ENCODE assay signal across 14 mouse cellular contexts in genomic region chr11:5954435-5954834, GRCm38 (mm10). TPM values are rescaled to one million over a fixed set of nuclear protein-coding genes. Genes with fewer than 3 reads are reported as not detected.
DNase-seq lines count a peak whose midpoint lies in the region; ATAC-seq and TF ChIP-seq lines count a peak whose summit lies in the region.
"Had no signal": no experiment of that assay in that cellular context is flagged by ENCODE, and none has a peak within 500 bp of the region (broad histone marks: within the 10 kb centered on the region; RNA-seq: fewer than 3 reads in every experiment).

No protein-coding gene starts in this region.

- H3K4me2 ChIP-seq in heart, postnatal 0 days (ENCODE audit: low read depth, low read length): no peak overlapping the region
- H3K4me2 ChIP-seq in neural tube, embryonic 12.5 days (replicated peaks): peak overlapping the region; percentile 83; the same call in 1 of the 2 replicates
- H3K4me2 ChIP-seq in midbrain, embryonic 15.5 days: no peak overlapping the region; the same call in 1 of the 2 replicates

- DNase-seq in heart, postnatal 0 days (ENCODE audit: low spot score): no peak
- no peak for DNase-seq in heart, adult 2 months
- no peak for DNase-seq in neural tube, embryonic 10.5 days (ENCODE audit: extremely low spot score, low spot score)
- no peak for DNase-seq in frontal cortex, postnatal 14 days (ENCODE audit: low spot score in 2 of 2)
- DNase-seq in thymus, postnatal 4 days: no peak
- DNase-seq: gastrocnemius, postnatal 36 days had no signal

- no peak for TF ChIP-seq EP300 in heart, postnatal 0 days (IDR thresholded peaks at IDR 0.05; ENCODE audit: low read depth)
- no peak for TF ChIP-seq EP300 in heart, adult 2 months (IDR thresholded peaks at IDR 0.05; ENCODE audit: insufficient read depth, low read depth, low read length)

- no peak for ATAC-seq in heart, postnatal 0 days (ENCODE audit: insufficient read depth, low read depth)
- no peak for ATAC-seq in neural tube, embryonic 12.5 days (ENCODE audit: low FRiP score, low read depth)
- no peak for ATAC-seq in midbrain, embryonic 15.5 days (replicated peaks)

- H3K79me2 ChIP-seq in heart, adult 2 months (replicated peaks; ENCODE audit: control insufficient read depth, insufficient read depth, low read length): peaks cover 8% of the 10 kb centered on the region

- peaks cover 4% of the 10 kb centered on the region for H3K36me3 ChIP-seq in heart, postnatal 0 days (replicated peaks; ENCODE audit: control insufficient read depth, insufficient read depth, low read length)
- peaks cover 3% of the 10 kb centered on the region; the same call in 1 of the 2 replicates for H3K36me3 ChIP-seq in heart, adult 2 months (ENCODE audit: control insufficient read depth, insufficient read depth, low read length)
- peaks cover 3% of the 10 kb centered on the region; the same call in 1 of the 2 replicates for H3K36me3 ChIP-seq in neural tube, embryonic 12.5 days
- H3K36me3 ChIP-seq in midbrain, embryonic 15.5 days (replicated peaks): peaks cover 4% of the 10 kb centered on the region; the same call in 1 of the 2 replicates
- H3K36me3 ChIP-seq: forebrain, embryonic 15.5 days had no signal

- no peaks in the 10 kb centered on the region for H3K9me3 ChIP-seq in heart, postnatal 0 days (replicated peaks; ENCODE audit: control insufficient read depth, low read length)
- H3K9me3 ChIP-seq in neural tube, embryonic 12.5 days: no peaks in the 10 kb centered on the region
- H3K9me3 ChIP-seq in midbrain, embryonic 15.5 days: no peaks in the 10 kb centered on the region
- H3K9me3 ChIP-seq: embryonic facial prominence, embryonic 15.5 days; forebrain, embryonic 15.5 days had no signal

- 68% methylated on average over 5 of the region's 5 CpGs for WGBS in heart, postnatal 0 days
- WGBS in heart, adult 2 months: 67% methylated on average over 5 of the region's 5 CpGs
- 78% methylated on average over 5 of the region's 5 CpGs for WGBS in neural tube, embryonic 12.5 days
- WGBS in midbrain, embryonic 15.5 days: 81% methylated on average over 5 of the region's 5 CpGs

- no peak for TF ChIP-seq POLR2A in heart, adult 2 months (IDR thresholded peaks at IDR 0.05; ENCODE audit: insufficient read depth, low read depth, low read length)

- H3K4me1 ChIP-seq in heart, postnatal 0 days (ENCODE audit: control insufficient read depth, insufficient read depth): peaks cover 37% of the 10 kb centered on the region
- peaks cover 10% of the 10 kb centered on the region for H3K4me1 ChIP-seq in heart, adult 2 months (ENCODE audit: control insufficient read depth, insufficient read depth, low read length)
- peaks cover 22% of the 10 kb centered on the region; the same call in 1 of the 2 replicates for H3K4me1 ChIP-seq in neural tube, embryonic 12.5 days
- peaks cover 30% of the 10 kb centered on the region for H3K4me1 ChIP-seq in midbrain, embryonic 15.5 days

- no peak for TF ChIP-seq CTCF in heart, postnatal 0 days (IDR thresholded peaks at IDR 0.05; ENCODE audit: low read depth)
- no peak for TF ChIP-seq CTCF in heart, adult 2 months (IDR thresholded peaks at IDR 0.05)

- intact Hi-C loops in heart, adult 2 months (cut with DNase I): loop anchor here (2.0 kb wide), 1 partner anchor 68 kb away; no protein-coding TSS in a partner anchor

- H3K9ac ChIP-seq in heart, postnatal 0 days (replicated peaks; ENCODE audit: low read depth, low read length): no peak overlapping the region
- no peak overlapping the region for H3K9ac ChIP-seq in heart, adult 2 months (ENCODE audit: low read depth, low read length)
- H3K9ac ChIP-seq in neural tube, embryonic 12.5 days: no peak overlapping the region
- H3K9ac ChIP-seq in midbrain, embryonic 15.5 days: no peak overlapping the region

- no peak overlapping the region for H3K4me3 ChIP-seq in heart, postnatal 0 days (ENCODE audit: low read depth, low read length)
- H3K4me3 ChIP-seq in heart, adult 2 months: no peak overlapping the region
- no peak overlapping the region for H3K4me3 ChIP-seq in neural tube, embryonic 12.5 days
- no peak overlapping the region for H3K4me3 ChIP-seq in midbrain, embryonic 15.5 days

- H3K27me3 ChIP-seq in heart, postnatal 0 days (ENCODE audit: control insufficient read depth, insufficient read depth, low read length): no peaks in the 10 kb centered on the region
- H3K27me3 ChIP-seq in heart, adult 2 months (ENCODE audit: control insufficient read depth, insufficient read depth, low read length): no peaks in the 10 kb centered on the region
- H3K27me3 ChIP-seq in neural tube, embryonic 12.5 days (replicated peaks): no peaks in the 10 kb centered on the region
- H3K27me3 ChIP-seq in midbrain, embryonic 15.5 days (replicated peaks): no peaks in the 10 kb centered on the region
- H3K27me3 ChIP-seq: embryonic facial prominence, embryonic 15.5 days; forebrain, embryonic 15.5 days had no signal

- H3K27ac ChIP-seq in heart, postnatal 0 days (ENCODE audit: low read depth): peak overlapping the region; percentile 92; the same call in 1 of the 2 replicates
- H3K27ac ChIP-seq in heart, adult 2 months: no peak overlapping the region
- H3K27ac ChIP-seq in neural tube, embryonic 12.5 days: no peak overlapping the region
- peak overlapping the region; percentile 94; the same call in 1 of the 2 replicates for H3K27ac ChIP-seq in midbrain, embryonic 15.5 days

RNA-seq across cellular contexts. Expression of gene Ykt6, which starts 1.1 kb away (rescaled TPM):
- total RNA-seq in heart, postnatal 0 days (2014; rRNA removed; ENCODE audit: low replicate concordance): 55.8 and 83.9 TPM in 2 replicates
- 35.2 and 37.4 TPM in 2 replicates for polyA plus RNA-seq in heart, postnatal 0 days (2015; fragmentation: Nextera tagmentation; extraction: Ambion mirVana)
- total RNA-seq in heart, adult 2 months (2021): 10 to 100 TPM; 53.4 to 62.2 TPM
- 46.3 and 71.2 TPM in 2 replicates for polyA plus RNA-seq in heart, adult 2 months (2012; rRNA removed)
- polyA plus RNA-seq in neural tube, embryonic 12.5 days (2016; fragmentation: Nextera tagmentation; extraction: Ambion mirVana): 59.0 and 62.1 TPM in 2 replicates
- polyA plus RNA-seq in midbrain, embryonic 15.5 days (2015; fragmentation: Nextera tagmentation; extraction: Ambion mirVana): 96.8 and 104 TPM in 2 replicates

RNA-seq across cellular contexts. Expression of gene Gck, which starts 4.6 kb away (rescaled TPM):
- total RNA-seq in heart, postnatal 0 days (2014; rRNA removed; ENCODE audit: low replicate concordance): not detected in 2 replicates
- polyA plus RNA-seq in heart, postnatal 0 days (2015; fragmentation: Nextera tagmentation; extraction: Ambion mirVana): 0.71 and 0.78 TPM in 2 replicates
- total RNA-seq in heart, adult 2 months (2021): 10 to 100 TPM; 10.4 to 13.9 TPM
- polyA plus RNA-seq in heart, adult 2 months (2012; rRNA removed): 10.5 and 15.4 TPM in 2 replicates
- 1.4 and 2.0 TPM in 2 replicates for polyA plus RNA-seq in neural tube, embryonic 12.5 days (2016; fragmentation: Nextera tagmentation; extraction: Ambion mirVana)
- polyA plus RNA-seq in midbrain, embryonic 15.5 days (2015; fragmentation: Nextera tagmentation; extraction: Ambion mirVana): 10.0 and 11.2 TPM in 2 replicates
- total RNA-seq: megakaryocyte-erythroid progenitor cell, adult 5-6 weeks had no signal
- polyA plus RNA-seq: CD4-positive, CD25-positive, alpha-beta regulatory T cell, adult 4 months had no signal

RNA-seq across cellular contexts. Expression of gene Myl7, which starts 55.9 kb away (rescaled TPM):
- 1,536 and 2,717 TPM in 2 replicates for total RNA-seq in heart, postnatal 0 days (2014; rRNA removed; ENCODE audit: low replicate concordance)
- 5,015 and 6,387 TPM in 2 replicates for polyA plus RNA-seq in heart, postnatal 0 days (2015; fragmentation: Nextera tagmentation; extraction: Ambion mirVana)
- 100 to 1,000 TPM; 463 to 551 TPM for total RNA-seq in heart, adult 2 months (2021)
- 1,125 and 1,658 TPM in 2 replicates for polyA plus RNA-seq in heart, adult 2 months (2012; rRNA removed)
- polyA plus RNA-seq in neural tube, embryonic 12.5 days (2016; fragmentation: Nextera tagmentation; extraction: Ambion mirVana): 5.1 and 5.5 TPM in 2 replicates
- 1.6 TPM in 1 of 2 replicates, not detected in the other for polyA plus RNA-seq in midbrain, embryonic 15.5 days (2015; fragmentation: Nextera tagmentation; extraction: Ambion mirVana)
- total RNA-seq: adrenal gland, adult 2 months; gastrocnemius, postnatal 36 days; left cerebral cortex, adult 2 months; megakaryocyte-erythroid progenitor cell, adult 5-6 weeks had no signal
- polyA plus RNA-seq: CD4-positive, CD25-positive, alpha-beta regulatory T cell, adult 4 months had no signal

Comparison
In these comparisons a context has a peak if more than half of its experiments do, and no peak if none do; other contexts are left out.
1. H3K27ac ChIP-seq: peak in heart, postnatal 0 days (single experiment) and midbrain, embryonic 15.5 days (single experiment); none in heart, adult 2 months (single experiment) and neural tube, embryonic 12.5 days (single experiment).
2. RNA of gene Myl7, which starts 55.9 kb away (polyA plus RNA-seq): 5,015 to 6,387 TPM in heart, postnatal 0 days and 1,125 to 1,658 TPM in heart, adult 2 months; 5.1 to 5.5 TPM in neural tube, embryonic 12.5 days and 1.6 TPM in midbrain, embryonic 15.5 days; every median in the first group is over 100 times any median in the second.